In the genomic region with DNA sequence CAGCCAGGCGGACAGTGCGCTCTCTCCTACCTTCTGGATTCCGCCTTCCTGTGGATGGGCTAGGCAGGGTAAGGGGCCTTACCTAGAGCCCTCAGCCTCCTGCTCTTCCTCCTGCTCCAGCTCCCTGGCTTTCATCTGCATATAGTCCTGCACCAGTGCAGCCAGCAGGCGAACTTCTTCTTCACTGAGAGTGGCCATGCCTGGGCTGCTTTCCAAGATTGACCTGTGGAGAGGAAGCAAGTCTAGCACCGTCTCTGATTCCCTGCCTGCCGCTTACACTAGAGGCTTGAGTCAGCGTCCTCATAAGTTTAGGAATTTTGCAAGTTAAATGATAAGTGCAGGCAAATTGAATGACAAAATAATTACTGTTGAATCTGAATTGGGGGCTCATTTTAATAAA, we compare ENCODE assay signal across 15 mouse cellular contexts. TPM values are rescaled to one million over a fixed set of nuclear protein-coding genes. Genes with fewer than 3 reads are reported as not detected.
"Had no signal": no experiment of that assay in that cellular context is flagged by ENCODE, and none has a peak within 500 bp of the region (broad histone marks: within the 10 kb centered on the region; RNA-seq: fewer than 3 reads in every experiment).

No protein-coding gene starts in this region.

- DNase-seq: gastrocnemius, postnatal 14 days; gastrocnemius, postnatal 36 days; heart, adult 11 months; heart, adult 2 months; kidney, adult 11 months; kidney, adult 2 months; kidney, adult 9 months; kidney, postnatal 14 days; kidney, postnatal 4 days; liver; liver, embryonic 13.5 days had no signal

RNA-seq across cellular contexts. Expression of a gene that starts 1.8 kb away (rescaled TPM):
- total RNA-seq: gastrocnemius, adult 18-20 months; gastrocnemius, adult 8-10 months; gastrocnemius, postnatal 14 days; gastrocnemius, postnatal 36 days; heart, adult 2 months; heart, postnatal 25 days; hematopoietic stem cell, adult 5-6 weeks had no signal
